Mouse (Mus musculus) ES-Bruce4 (cell line): ENCODE results near the gene Asb13. TPM values are rescaled to one million over a fixed set of nuclear protein-coding genes. Genes with fewer than 3 reads are reported as not detected.

Source experiments
- H3K27ac ChIP-seq: 2 replicates; pipeline ENCODE4 v1.5.1; 2012; ENCODE audit warnings: low read length, inconsistent platforms; ENCODE audit not compliant: insufficient read depth
- H3K27me3 ChIP-seq: 2 replicates; pipeline ENCODE4 v1.6.1; 2012; ENCODE audit warnings: mild to moderate bottlenecking, low read length, inconsistent platforms; ENCODE audit not compliant: control insufficient read depth, poor library complexity, insufficient read depth, severe bottlenecking
- H3K36me3 ChIP-seq: 2 replicates; pipeline ENCODE4 v1.6.1; 2012; ENCODE audit warnings: inconsistent platforms, mild to moderate bottlenecking, low read length, moderate library complexity; ENCODE audit not compliant: control insufficient read depth, poor library complexity, insufficient read depth, severe bottlenecking
- H3K4me1 ChIP-seq: one replicate; pipeline ENCODE4 v1.8.1; 2011; ENCODE audit warnings: low read length; ENCODE audit not compliant: control insufficient read depth, insufficient read depth
- H3K4me3 ChIP-seq: 2 replicates; pipeline ENCODE4 v1.5.1; 2011; ENCODE audit warnings: low read depth, mild to moderate bottlenecking, low read length
- H3K9ac ChIP-seq: 2 replicates; pipeline ENCODE4 v1.6.1; 2012; ENCODE audit warnings: low read depth, mild to moderate bottlenecking, inconsistent platforms; ENCODE audit not compliant: poor library complexity, severe bottlenecking
- H3K9me3 ChIP-seq: replicated peaks from 2 replicates; pipeline ENCODE4 v1.6.1; 2012; ENCODE audit warnings: mild to moderate bottlenecking, low read length, inconsistent platforms; ENCODE audit not compliant: control insufficient read depth, poor library complexity, insufficient read depth, severe bottlenecking
- CTCF ChIP-seq: IDR thresholded peaks from one replicate; pipeline ENCODE4 v1.8.1; 2011; ENCODE audit warnings: low read depth, low read length
- EP300 ChIP-seq: IDR thresholded peaks from 2 replicates; pipeline ENCODE4 v1.6.1; 2011; ENCODE audit warnings: low read depth, low read length; ENCODE audit not compliant: insufficient read depth
- POLR2A ChIP-seq: IDR thresholded peaks from one replicate; pipeline ENCODE4 v1.8.1; 2011; ENCODE audit warnings: low read length; ENCODE audit not compliant: insufficient read depth
- polyA plus RNA-seq: library from polyadenylated mRNA; stranded (reverse); fragments of >200 nt; gene quantifications from 2 replicates; pipeline ENCODE4 v1.2.4, GENCODE M21; 2011; ENCODE audit warnings: low read depth; ENCODE audit not compliant: missing spikeins, insufficient read depth, insufficient read length

The Asb13 gene
- polyA plus RNA-seq, 1 experiment, result 18.2 TPM

DNA sequence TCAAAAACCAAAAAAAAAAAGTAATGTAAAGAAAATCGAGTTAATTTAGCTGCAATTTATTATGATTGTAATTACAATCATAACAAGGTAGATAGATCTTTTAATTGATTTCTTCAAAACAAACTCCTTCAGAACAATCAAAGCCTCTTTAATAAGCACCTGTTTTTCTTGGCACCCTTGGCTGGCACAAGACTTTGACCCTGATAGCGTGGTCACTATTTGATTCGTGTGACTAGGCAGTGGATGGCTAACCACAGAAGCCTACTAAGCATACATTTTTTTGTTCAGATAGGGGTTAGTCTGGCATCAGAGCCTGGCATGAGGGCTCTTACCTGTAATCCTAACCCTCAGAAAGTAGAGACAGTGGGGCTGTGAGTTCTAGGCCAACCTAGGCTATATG lies 1.2 kb downstream of the Asb13 start:
- TF ChIP-seq POLR2A, result no peak
- no peak for TF ChIP-seq CTCF
- no peak for TF ChIP-seq EP300

GRCm38 (mm10) chr13:3636797-3637196 lies 3.0 kb downstream of the Asb13 start:
- Histone ChIP-seq H3K4me3 (no peak overlapping the region), H3K36me3 (no peaks in the 10 kb centered on the region), H3K9ac (no peak overlapping the region), H3K9me3 (no peaks in the 10 kb centered on the region), H3K27me3 (no peaks in the 10 kb centered on the region), H3K27ac (no peak overlapping the region), H3K4me1 (no peaks in the 10 kb centered on the region)
- no peak for TF ChIP-seq CTCF
- TF ChIP-seq POLR2A, result no peak
- no peak for TF ChIP-seq EP300

More for the DNA sequence above, 1.2 kb downstream of the Asb13 start:
- H3K36me3 ChIP-seq, result no peaks in the 10 kb centered on the region
- no peaks in the 10 kb centered on the region for H3K27me3 ChIP-seq
- H3K9me3 ChIP-seq, result no peaks in the 10 kb centered on the region
- H3K4me1 ChIP-seq, result no peaks in the 10 kb centered on the region
- no peak overlapping the region for H3K27ac ChIP-seq
- H3K4me3 ChIP-seq, result no peak overlapping the region
- no peak overlapping the region for H3K9ac ChIP-seq

DNA sequence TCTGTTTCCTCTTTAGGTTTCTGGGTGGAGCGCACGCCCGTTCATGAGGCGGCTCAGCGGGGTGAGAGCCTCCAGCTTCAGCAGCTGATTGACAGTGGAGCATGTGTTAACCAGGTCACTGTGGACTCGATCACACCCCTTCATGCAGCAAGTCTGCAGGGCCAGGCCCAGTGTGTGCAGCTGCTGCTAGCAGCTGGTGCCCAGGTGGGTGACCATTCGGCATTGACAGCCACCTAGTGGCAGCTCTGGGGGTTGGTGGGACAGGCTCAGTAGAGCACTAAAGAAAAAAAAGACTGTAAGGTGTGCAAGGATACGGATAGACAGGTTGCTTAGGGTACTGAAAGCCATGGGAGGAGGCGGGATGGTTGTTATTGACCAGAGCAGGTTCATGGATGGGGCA lies 8.2 kb downstream of the Asb13 start:
- TF ChIP-seq POLR2A (no peak), CTCF (peak; percentile 74)
- H3K27ac ChIP-seq, result no peak overlapping the region
- H3K9me3 ChIP-seq, result no peaks in the 10 kb centered on the region
- no peak overlapping the region for H3K4me3 ChIP-seq
- no peaks in the 10 kb centered on the region for H3K4me1 ChIP-seq
- H3K36me3 ChIP-seq, result no peaks in the 10 kb centered on the region
- no peak overlapping the region for H3K9ac ChIP-seq
- no peaks in the 10 kb centered on the region for H3K27me3 ChIP-seq

GRCm38 (mm10) chr13:3642538-3642937 lies 8.7 kb downstream of the Asb13 start:
- no peaks in the 10 kb centered on the region for H3K4me1 ChIP-seq
- TF ChIP-seq POLR2A (no peak), EP300 (no peak), CTCF (no peak)

GRCm38 (mm10) chr13:3644871-3645270 lies 11.0 kb downstream of the Asb13 start:
- Histone ChIP-seq H3K4me1 (no peaks in the 10 kb centered on the region), H3K9ac (no peak overlapping the region), H3K36me3 (no peaks in the 10 kb centered on the region), H3K4me3 (no peak overlapping the region), H3K9me3 (no peaks in the 10 kb centered on the region), H3K27ac (no peak overlapping the region), H3K27me3 (no peaks in the 10 kb centered on the region)
- TF ChIP-seq CTCF (no peak), EP300 (no peak), POLR2A (no peak)

More at GRCm38 (mm10) chr13:3642538-3642937, 8.7 kb downstream of the Asb13 start:
- Histone ChIP-seq H3K9ac (no peak overlapping the region), H3K27me3 (no peaks in the 10 kb centered on the region), H3K4me3 (no peak overlapping the region), H3K36me3 (no peaks in the 10 kb centered on the region), H3K9me3 (no peaks in the 10 kb centered on the region), H3K27ac (no peak overlapping the region)

GRCm38 (mm10) chr13:3645919-3646318 lies 12.1 kb downstream of the Asb13 start:
- no peaks in the 10 kb centered on the region for H3K36me3 ChIP-seq
- no peaks in the 10 kb centered on the region for H3K4me1 ChIP-seq
- H3K4me3 ChIP-seq, result no peak overlapping the region
- no peaks in the 10 kb centered on the region for H3K27me3 ChIP-seq
- no peak overlapping the region for H3K9ac ChIP-seq
- H3K27ac ChIP-seq, result no peak overlapping the region
- H3K9me3 ChIP-seq, result no peaks in the 10 kb centered on the region
- no peak for TF ChIP-seq EP300
- TF ChIP-seq CTCF, result no peak
- no peak for TF ChIP-seq POLR2A
